Mouse (Mus musculus): ENCODE measurements around the gene Clcf1. TPM values are rescaled to one million over a fixed set of nuclear protein-coding genes. Genes with fewer than 3 reads are reported as not detected.

The Clcf1 gene
- 5.9 TPM in 2 replicates for polyA plus RNA-seq (2015; fragmentation: Nextera tagmentation; extraction: Ambion mirVana)

DNA sequence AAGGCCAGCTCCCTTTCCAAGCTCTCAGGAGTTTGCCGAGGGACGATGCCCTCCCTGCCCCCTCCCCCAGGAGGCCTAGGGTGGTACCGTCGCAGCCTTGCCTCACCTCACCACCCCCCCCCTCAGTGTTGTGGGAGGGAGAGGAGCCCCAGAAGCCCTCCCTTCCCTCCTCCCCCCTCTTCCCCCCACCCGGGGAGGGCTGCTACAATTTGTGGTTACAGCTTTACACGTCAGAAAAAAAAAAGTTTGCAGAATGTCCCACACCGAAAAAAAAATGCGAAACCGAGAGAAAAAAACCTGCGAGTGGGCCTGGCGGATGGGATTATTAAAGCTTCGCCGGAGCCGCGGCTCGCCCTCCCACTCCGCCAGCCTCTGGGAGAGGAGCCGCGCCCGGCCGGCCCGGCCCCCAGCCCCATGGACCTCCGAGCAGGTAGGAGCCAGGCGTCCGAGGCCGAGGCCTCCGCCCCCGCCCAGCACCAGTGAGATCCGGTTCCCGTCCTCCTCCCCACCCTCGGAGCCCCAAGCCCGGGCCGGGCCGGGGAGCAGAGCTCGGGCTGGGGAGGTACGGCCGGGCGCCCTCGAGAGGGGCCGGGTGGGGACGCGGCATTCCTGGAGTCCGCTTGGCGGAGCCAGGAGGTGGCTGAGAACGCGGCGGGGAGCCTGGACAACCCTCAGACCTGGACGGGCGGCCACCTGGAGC, at the start of gene Clcf1, which contains the start of gene AC109138.7:
Gene Clcf1 (plus strand): TSS at position 168 of the 700 bp plus-strand sequence.
Gene AC109138.7 (plus strand): TSS at position 287 of the 700 bp plus-strand sequence.
- H3K9me3 ChIP-seq (ENCODE audit: control insufficient read depth, low read length), result no peaks in the 10 kb centered on the region
- under 1% methylated on average over 48 of the region's 49 CpGs for WGBS
- peak; percentile 49 for ATAC-seq

DNA sequence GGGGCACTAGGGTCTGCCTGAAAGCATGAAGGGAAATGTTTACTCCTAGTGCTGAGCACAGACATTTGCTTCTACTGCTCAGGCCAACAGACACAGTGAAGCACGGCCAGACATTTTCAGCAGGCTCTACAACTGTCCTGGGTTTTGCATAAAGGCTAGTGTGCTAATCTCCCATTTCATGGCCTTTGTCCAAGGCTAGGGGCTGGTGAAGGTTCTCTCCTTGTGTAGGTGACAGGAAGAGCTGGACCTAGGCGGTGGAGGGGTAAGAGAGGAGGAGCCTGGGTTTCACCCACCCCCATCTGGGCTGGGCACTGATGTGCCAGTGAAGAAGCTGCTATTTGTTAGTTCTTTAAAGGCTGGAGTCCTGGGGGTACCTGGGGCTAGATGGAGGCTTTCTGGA, 49.3 kb upstream of the Clcf1 start:
- WGBS, result 72% methylated on average over 2 of the region's 2 CpGs
- H3K27ac ChIP-seq (ENCODE audit: low read length), result no peak overlapping the region
- no peak overlapping the region for H3K9ac ChIP-seq (ENCODE audit: low read depth, low read length)
- no peak for ATAC-seq
- H3K4me1 ChIP-seq (ENCODE audit: control insufficient read depth, insufficient read depth, low read length), result peaks cover 12% of the 10 kb centered on the region
- no peak overlapping the region for H3K4me3 ChIP-seq (ENCODE audit: low read length)
- H3K9me3 ChIP-seq (ENCODE audit: control insufficient read depth, low read length), result no peaks in the 10 kb centered on the region
- no peak overlapping the region for H3K4me2 ChIP-seq (ENCODE audit: low read depth, low read length)
- no peaks in the 10 kb centered on the region for H3K27me3 ChIP-seq (replicated peaks; ENCODE audit: control insufficient read depth, insufficient read depth, low read length)
- H3K36me3 ChIP-seq (ENCODE audit: control insufficient read depth, insufficient read depth, low read length), result no peaks in the 10 kb centered on the region; the same call in 1 of the 2 replicates

More for the DNA sequence above, at the start of gene Clcf1, which contains the start of gene AC109138.7:
- Histone ChIP-seq H3K27me3 (replicated peaks; ENCODE audit: control insufficient read depth, insufficient read depth, low read length) (no peaks in the 10 kb centered on the region), H3K36me3 (ENCODE audit: control insufficient read depth, insufficient read depth, low read length) (no peaks in the 10 kb centered on the region), H3K9ac (ENCODE audit: low read depth, low read length) (peak within 1 kb of the TSS; percentile 98), H3K4me1 (ENCODE audit: control insufficient read depth, insufficient read depth, low read length) (peaks cover 51% of the 10 kb centered on the region), H3K4me2 (ENCODE audit: low read depth, low read length) (peak within 1 kb of the TSS; percentile 96), H3K27ac (ENCODE audit: low read length) (peak within 1 kb of the TSS; percentile 96), H3K4me3 (ENCODE audit: low read length) (peak within 1 kb of the TSS; percentile 87)

GRCm38 (mm10) chr19:4166678-4167476, 47.2 kb upstream of the Clcf1 start:
- no peak overlapping the region for H3K9ac ChIP-seq (ENCODE audit: low read depth, low read length)
- H3K27ac ChIP-seq (ENCODE audit: low read length), result no peak overlapping the region
- no peak overlapping the region for H3K4me2 ChIP-seq (ENCODE audit: low read depth, low read length)
- H3K4me1 ChIP-seq (ENCODE audit: control insufficient read depth, insufficient read depth, low read length), result peaks cover 21% of the 10 kb centered on the region
- H3K4me3 ChIP-seq (ENCODE audit: low read length), result no peak overlapping the region
- no peaks in the 10 kb centered on the region for H3K27me3 ChIP-seq (replicated peaks; ENCODE audit: control insufficient read depth, insufficient read depth, low read length)
- no peaks in the 10 kb centered on the region for H3K36me3 ChIP-seq (ENCODE audit: control insufficient read depth, insufficient read depth, low read length)
- WGBS, result 78% methylated on average over 9 of the region's 9 CpGs
- H3K9me3 ChIP-seq (ENCODE audit: control insufficient read depth, low read length), result no peaks in the 10 kb centered on the region
- no peak for ATAC-seq

DNA sequence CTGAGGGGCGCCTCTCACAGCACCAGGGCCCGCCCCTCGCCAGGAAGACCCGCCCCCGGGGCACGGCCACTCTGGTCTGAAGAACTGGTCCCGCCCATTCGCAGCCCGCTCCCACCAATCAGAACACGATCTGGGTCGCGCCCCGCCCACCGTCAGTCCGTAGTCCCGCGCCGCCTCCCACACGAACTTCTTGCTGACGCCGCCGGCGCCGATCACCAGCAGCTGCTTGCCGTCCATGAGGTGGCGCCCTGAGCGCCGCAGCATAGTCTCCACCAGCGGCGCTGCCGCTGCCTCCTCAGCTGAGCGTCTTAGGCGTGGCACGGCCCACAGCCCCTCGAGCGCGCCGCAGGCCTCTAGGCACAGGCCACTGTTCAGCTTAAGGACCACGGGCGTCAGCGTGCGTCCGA, 44.7 kb upstream of the Clcf1 start:
- H3K4me1 ChIP-seq (ENCODE audit: control insufficient read depth, insufficient read depth, low read length), result peaks cover 9% of the 10 kb centered on the region
- H3K9ac ChIP-seq (ENCODE audit: low read depth, low read length), result peak overlapping the region; percentile 82
- under 1% methylated on average over 43 of the region's 43 CpGs for WGBS
- peak overlapping the region; percentile 83 for H3K27ac ChIP-seq (ENCODE audit: low read length)
- H3K9me3 ChIP-seq (ENCODE audit: control insufficient read depth, low read length), result no peaks in the 10 kb centered on the region
- H3K4me2 ChIP-seq (ENCODE audit: low read depth, low read length), result peak overlapping the region; percentile 65
- ATAC-seq, result peak; percentile 97
- H3K4me3 ChIP-seq (ENCODE audit: low read length), result peak overlapping the region; percentile 54
- H3K27me3 ChIP-seq (replicated peaks; ENCODE audit: control insufficient read depth, insufficient read depth, low read length), result no peaks in the 10 kb centered on the region
- no peaks in the 10 kb centered on the region for H3K36me3 ChIP-seq (ENCODE audit: control insufficient read depth, insufficient read depth, low read length)

GRCm38 (mm10) chr19:4169810-4170209, 44.2 kb upstream of the Clcf1 start:
- peak overlapping the region; percentile 83 for H3K27ac ChIP-seq (ENCODE audit: low read length)
- H3K4me3 ChIP-seq (ENCODE audit: low read length), result peak overlapping the region; percentile 54
- no peaks in the 10 kb centered on the region for H3K27me3 ChIP-seq (replicated peaks; ENCODE audit: control insufficient read depth, insufficient read depth, low read length)
- H3K9me3 ChIP-seq (ENCODE audit: control insufficient read depth, low read length), result no peaks in the 10 kb centered on the region
- peaks cover 9% of the 10 kb centered on the region for H3K4me1 ChIP-seq (ENCODE audit: control insufficient read depth, insufficient read depth, low read length)
- peak overlapping the region; percentile 82 for H3K9ac ChIP-seq (ENCODE audit: low read depth, low read length)
- peak; percentile 68 for ATAC-seq
- no peaks in the 10 kb centered on the region for H3K36me3 ChIP-seq (ENCODE audit: control insufficient read depth, insufficient read depth, low read length)
- peak overlapping the region; percentile 65 for H3K4me2 ChIP-seq (ENCODE audit: low read depth, low read length)
- WGBS, result 2% methylated on average over 27 of the region's 27 CpGs

- no peaks in the 10 kb centered on the region for H3K9me3 ChIP-seq (ENCODE audit: control insufficient read depth, low read length)
- ATAC-seq, result no peak
- no peaks in the 10 kb centered on the region for H3K36me3 ChIP-seq (ENCODE audit: control insufficient read depth, insufficient read depth, low read length)
- H3K9ac ChIP-seq (ENCODE audit: low read depth, low read length), result 0 out of 2 replicates have a peak overlapping the region, but pooled peaks have one; percentile 22
- no peak overlapping the region for H3K4me2 ChIP-seq (ENCODE audit: low read depth, low read length)
- no peak overlapping the region for H3K4me3 ChIP-seq (ENCODE audit: low read length)
- peaks cover 19% of the 10 kb centered on the region for H3K4me1 ChIP-seq (ENCODE audit: control insufficient read depth, insufficient read depth, low read length)
- WGBS, result 91% methylated on average over 10 of the region's 10 CpGs
- H3K27ac ChIP-seq (ENCODE audit: low read length), result no peak overlapping the region
- H3K27me3 ChIP-seq (replicated peaks; ENCODE audit: control insufficient read depth, insufficient read depth, low read length), result no peaks in the 10 kb centered on the region
Measured at GRCm38 (mm10) chr19:4170723-4171392, 43.2 kb upstream of the Clcf1 start.

DNA sequence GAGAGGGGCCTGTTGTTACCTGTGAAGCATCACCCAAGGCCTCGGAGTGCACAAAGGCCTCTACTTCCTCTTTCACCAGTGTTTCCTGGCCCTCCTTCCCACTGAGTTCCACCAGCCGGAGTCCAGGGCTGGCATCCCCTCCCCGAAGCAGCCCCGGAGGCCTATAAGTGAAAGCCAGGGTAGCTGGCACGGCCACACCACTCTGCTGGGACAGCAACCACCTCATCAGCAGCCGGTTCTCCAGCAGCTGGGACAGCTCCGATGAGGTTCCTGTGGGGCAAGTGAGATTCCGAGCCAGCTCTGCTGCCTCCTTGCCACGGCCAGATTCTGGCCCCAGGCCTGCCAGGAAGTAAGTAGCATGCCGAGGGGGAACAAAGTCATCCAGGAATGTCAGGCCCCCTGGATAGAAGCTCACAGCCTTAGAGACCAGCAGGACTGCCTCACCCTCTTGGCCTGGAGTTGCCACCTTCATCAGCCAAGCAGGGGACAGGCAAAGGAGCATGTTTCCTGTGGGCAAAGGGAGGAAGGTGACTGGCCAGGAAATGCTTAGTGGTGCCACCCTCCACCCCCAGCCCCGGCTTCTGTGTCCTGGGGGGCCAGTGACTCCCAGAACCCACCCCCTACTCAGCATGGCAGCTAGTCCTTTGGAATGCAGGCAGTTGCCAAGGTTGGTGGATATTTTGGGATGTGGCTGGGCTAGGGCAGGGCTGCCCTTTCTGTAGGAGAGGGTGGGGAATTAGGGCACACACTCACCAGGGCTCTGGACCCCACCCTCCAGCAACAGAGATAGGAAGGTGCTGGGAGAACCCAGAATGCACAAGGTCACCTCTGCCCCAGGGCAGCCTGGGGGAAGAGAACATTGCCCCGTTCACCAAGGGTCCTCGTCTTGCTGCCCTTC, 42.4 kb upstream of the Clcf1 start:
- 58% methylated on average over 13 of the region's 13 CpGs for WGBS
- H3K27me3 ChIP-seq (replicated peaks; ENCODE audit: control insufficient read depth, insufficient read depth, low read length), result no peaks in the 10 kb centered on the region

DNA sequence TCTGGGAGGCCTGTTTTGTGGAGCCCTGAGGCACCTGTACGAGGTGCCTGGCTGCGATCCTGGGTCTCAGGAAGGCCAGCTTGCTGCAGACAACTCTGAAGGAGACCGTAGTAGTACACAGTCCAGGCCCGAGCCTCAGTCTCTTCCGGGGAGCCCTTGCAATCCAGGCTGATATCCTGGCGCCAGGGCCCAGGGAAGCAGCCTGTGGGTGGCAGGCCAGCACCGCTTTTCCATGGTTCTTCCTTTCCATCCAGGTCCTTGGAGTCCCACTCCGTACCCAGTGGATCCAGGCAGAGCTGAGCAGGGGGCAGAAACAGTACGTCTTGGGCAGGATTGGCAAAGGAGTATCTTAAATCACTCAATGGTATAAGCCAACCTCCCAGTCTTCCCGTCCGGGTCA, 41.1 kb upstream of the Clcf1 start:
- no peaks in the 10 kb centered on the region for H3K27me3 ChIP-seq (replicated peaks; ENCODE audit: control insufficient read depth, insufficient read depth, low read length)
- no peak overlapping the region for H3K4me2 ChIP-seq (ENCODE audit: low read depth, low read length)
- no peak for ATAC-seq
- H3K27ac ChIP-seq (ENCODE audit: low read length), result no peak overlapping the region
- no peaks in the 10 kb centered on the region for H3K9me3 ChIP-seq (ENCODE audit: control insufficient read depth, low read length)
- WGBS, result 64% methylated on average over 11 of the region's 11 CpGs
- peaks cover 20% of the 10 kb centered on the region for H3K4me1 ChIP-seq (ENCODE audit: control insufficient read depth, insufficient read depth, low read length)
- 0 out of 2 replicates have a peak overlapping the region, but pooled peaks have one; percentile 5 for H3K9ac ChIP-seq (ENCODE audit: low read depth, low read length)
- H3K36me3 ChIP-seq (ENCODE audit: control insufficient read depth, insufficient read depth, low read length), result no peaks in the 10 kb centered on the region
- no peak overlapping the region for H3K4me3 ChIP-seq (ENCODE audit: low read length)

More for the DNA sequence above, 42.4 kb upstream of the Clcf1 start:
- peaks cover 20% of the 10 kb centered on the region for H3K4me1 ChIP-seq (ENCODE audit: control insufficient read depth, insufficient read depth, low read length)
- H3K9me3 ChIP-seq (ENCODE audit: control insufficient read depth, low read length), result no peaks in the 10 kb centered on the region
- no peak overlapping the region for H3K27ac ChIP-seq (ENCODE audit: low read length)
- no peaks in the 10 kb centered on the region for H3K36me3 ChIP-seq (ENCODE audit: control insufficient read depth, insufficient read depth, low read length)
- H3K4me2 ChIP-seq (ENCODE audit: low read depth, low read length), result no peak overlapping the region
- no peak for ATAC-seq
- H3K4me3 ChIP-seq (ENCODE audit: low read length), result no peak overlapping the region
- H3K9ac ChIP-seq (ENCODE audit: low read depth, low read length), result peak overlapping the region; percentile 22; the same call in 1 of the 2 replicates
